Mouse (Mus musculus) liver, postnatal 0 days (tissue): ENCODE measurements at regions not wholly inside any gene's neighbourhood (a gene's known extent, or its start where the extent isn't known, plus 50 kb on each side); places are given as distances from the start of the nearest gene placed in this dataset.

Source experiments
- ATAC-seq: fragments of 200-750 bp; cut with Nextera tagmentation; 2 replicates; pipeline ENCODE4 v1.8.0; 2017; ENCODE audit warnings: mild to moderate bottlenecking, moderate library complexity
- DNase-seq: peaks from one replicate; pipeline ENCODE4 v3.0.0-alpha.2; 2016
- H3K27ac ChIP-seq: fragments of 300-500 bp; sonication (generic); 2 replicates; pipeline ENCODE4 v1.5.1; 2014; ENCODE audit warnings: antibody characterized with exemption, moderate library complexity, mild to moderate bottlenecking, low read depth
- H3K27me3 ChIP-seq: fragments of 300-500 bp; sonication (generic); 2 replicates; pipeline ENCODE4 v1.6.1; 2014; ENCODE audit warnings: low read length, control low read depth, mixed read lengths; ENCODE audit not compliant: insufficient read depth
- H3K36me3 ChIP-seq: fragments of 300-500 bp; sonication (generic); replicated peaks from 2 replicates; pipeline ENCODE4 v1.6.1; 2014; ENCODE audit warnings: mild to moderate bottlenecking, control low read depth, low read length, moderate library complexity, mixed read lengths; ENCODE audit not compliant: insufficient read depth
- H3K4me1 ChIP-seq: fragments of 300-500 bp; sonication (generic); 2 replicates; pipeline ENCODE4 v1.6.1; 2014; ENCODE audit warnings: antibody characterized with exemption, mild to moderate bottlenecking, control low read depth; ENCODE audit not compliant: insufficient read depth
- H3K4me2 ChIP-seq: fragments of 300-500 bp; sonication (generic); 2 replicates; pipeline ENCODE4 v1.6.1; 2014; ENCODE audit warnings: low read depth, mild to moderate bottlenecking, low read length, moderate library complexity, mixed read lengths
- H3K4me3 ChIP-seq: fragments of 300-500 bp; sonication (generic); 2 replicates; pipeline ENCODE4 v1.5.1; 2014; ENCODE audit warnings: low read depth, low read length
- H3K9ac ChIP-seq: fragments of 300-500 bp; sonication (generic); replicated peaks from 2 replicates; pipeline ENCODE4 v1.6.1; 2014; ENCODE audit warnings: mild to moderate bottlenecking, moderate library complexity
- H3K9me3 ChIP-seq: fragments of 300-500 bp; sonication (generic); 2 replicates; pipeline ENCODE4 v1.6.1; 2016; ENCODE audit warnings: mild to moderate bottlenecking, control low read depth, low read length, mixed read lengths
- CTCF ChIP-seq: sonication (generic); IDR thresholded peaks from 2 replicates; pipeline ENCODE4 v1.5.1; 2016; ENCODE audit warnings: antibody characterized with exemption, low read depth
- EP300 ChIP-seq: IDR thresholded peaks from 2 replicates; pipeline ENCODE4 v1.6.1; 2016; ENCODE audit warnings: antibody characterized with exemption, low read depth, mild to moderate bottlenecking
- WGBS: fragments of 180-500 bp; shearing (Covaris S2); extraction: QIAGEN DNeasy Blood & Tissue Kit; methylation state at CpG from one replicate; pipeline ENCODE4 v1.1.7; 2014; ENCODE audit not compliant: insufficient replicate concordance; 5-methylcytosine and 5-hydroxymethylcytosine counted together

- H3K4me3 ChIP-seq, result no peak overlapping the region
- DNase-seq, result no peak
- no peak overlapping the region for H3K27ac ChIP-seq
- H3K36me3 ChIP-seq, result no peaks in the 10 kb centered on the region
- no peak overlapping the region for H3K9ac ChIP-seq
- 65% methylated on average over 4 of the region's 4 CpGs for WGBS
- no peak for TF ChIP-seq CTCF
- no peak for TF ChIP-seq EP300
- H3K4me1 ChIP-seq, result no peaks in the 10 kb centered on the region
- H3K27me3 ChIP-seq, result no peaks in the 10 kb centered on the region
- ATAC-seq, result no peak
- no peaks in the 10 kb centered on the region for H3K9me3 ChIP-seq
- no peak overlapping the region for H3K4me2 ChIP-seq
Observed at GRCm38 (mm10) chr10:99687011-99687410, 72.4 kb downstream of the Csl start.

GRCm38 (mm10) chr10:99697696-99698095 is 61.8 kb downstream of the Csl start:
- Histone ChIP-seq H3K27ac (no peak overlapping the region), H3K9me3 (no peaks in the 10 kb centered on the region), H3K4me2 (no peak overlapping the region), H3K4me3 (no peak overlapping the region), H3K9ac (no peak overlapping the region), H3K27me3 (no peaks in the 10 kb centered on the region), H3K4me1 (no peaks in the 10 kb centered on the region), H3K36me3 (no peaks in the 10 kb centered on the region)
- DNase-seq (no peak), ATAC-seq (no peak)
- TF ChIP-seq EP300 (no peak), CTCF (no peak)
- 77% methylated on average over 8 of the region's 8 CpGs for WGBS

DNA sequence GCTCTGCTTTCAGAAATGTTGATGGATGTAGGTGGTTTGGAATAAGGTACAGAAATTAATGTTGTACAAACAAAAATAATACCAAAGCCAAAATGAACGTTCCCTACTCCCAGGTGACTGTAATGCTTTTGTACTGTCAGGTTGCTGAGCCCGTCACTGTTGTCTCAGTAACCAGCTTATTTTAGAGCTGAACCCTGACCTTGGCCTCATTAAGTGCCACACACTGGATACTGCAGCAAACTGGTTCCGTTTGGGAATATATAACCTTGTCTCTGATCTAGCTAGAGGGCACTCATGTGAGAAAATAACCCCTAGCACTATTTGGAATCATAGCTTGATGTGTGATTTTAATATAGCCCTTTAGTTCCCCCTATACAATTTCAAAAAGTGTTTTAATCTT is 60.0 kb downstream of the Csl start:
- Histone ChIP-seq H3K27ac (no peak overlapping the region), H3K36me3 (no peaks in the 10 kb centered on the region), H3K4me2 (no peak overlapping the region), H3K9ac (no peak overlapping the region), H3K4me3 (no peak overlapping the region), H3K4me1 (no peaks in the 10 kb centered on the region), H3K9me3 (no peaks in the 10 kb centered on the region), H3K27me3 (no peaks in the 10 kb centered on the region)
- ATAC-seq (no peak), DNase-seq (no peak)
- TF ChIP-seq CTCF (no peak), EP300 (no peak)
- 48% methylated on average over 3 of the region's 3 CpGs for WGBS

- no peak overlapping the region for H3K9ac ChIP-seq
- no peak for TF ChIP-seq CTCF
- no peak for TF ChIP-seq EP300
- H3K36me3 ChIP-seq, result no peaks in the 10 kb centered on the region
- H3K9me3 ChIP-seq, result no peaks in the 10 kb centered on the region
- DNase-seq, result no peak
- no peak overlapping the region for H3K4me2 ChIP-seq
- no peak overlapping the region for H3K27ac ChIP-seq
- WGBS, result 47% methylated on average over 2 of the region's 2 CpGs
- ATAC-seq, result no peak
- no peaks in the 10 kb centered on the region for H3K4me1 ChIP-seq
- H3K27me3 ChIP-seq, result no peaks in the 10 kb centered on the region
- H3K4me3 ChIP-seq, result no peak overlapping the region
Observed at GRCm38 (mm10) chr10:99700052-99700777, 59.2 kb downstream of the Csl start.
